Mouse (Mus musculus) intestine, postnatal 0 days (tissue): ENCODE measurements at regions not wholly inside any gene's neighbourhood (a gene's known extent, or its start where the extent isn't known, plus 50 kb on each side); places are given as distances from the start of the nearest gene placed in this dataset.
A peak's percentile ranks its signal among the peaks of the same experiment; 100 is the strongest.
"Not testable (repeated sequence)": the region's sequence is repeated elsewhere in the genome, so short reads cannot be mapped to it uniquely, and the experiment has no call there.

Experiments used
- ATAC-seq: fragments of 200-750 bp; cut with Nextera tagmentation; 2 replicates; pipeline ENCODE4 v1.8.0; 2017; ENCODE audit warnings: mild to moderate bottlenecking, moderate TSS enrichment, moderate library complexity
- H3K27ac ChIP-seq: fragments of 300-500 bp; sonication (generic); 2 replicates; pipeline ENCODE4 v1.5.1; 2014; ENCODE audit warnings: mild to moderate bottlenecking, low read depth, low read length, moderate library complexity
- H3K27me3 ChIP-seq: fragments of 300-500 bp; sonication (generic); replicated peaks from 2 replicates; pipeline ENCODE4 v1.6.1; 2014; ENCODE audit warnings: low read length, mixed read lengths; ENCODE audit not compliant: control insufficient read depth, insufficient read depth
- H3K36me3 ChIP-seq: fragments of 300-500 bp; sonication (generic); 2 replicates; pipeline ENCODE4 v1.6.1; 2014; ENCODE audit warnings: mild to moderate bottlenecking, moderate library complexity; ENCODE audit not compliant: control insufficient read depth, insufficient read depth
- H3K4me1 ChIP-seq: fragments of 300-500 bp; sonication (generic); replicated peaks from 2 replicates; pipeline ENCODE4 v1.6.1; 2014; ENCODE audit warnings: antibody characterized with exemption, low read length, mixed read lengths; ENCODE audit not compliant: control insufficient read depth, insufficient read depth
- H3K4me2 ChIP-seq: fragments of 300-500 bp; sonication (generic); replicated peaks from 2 replicates; pipeline ENCODE4 v1.6.1; 2014; ENCODE audit warnings: low read depth, mild to moderate bottlenecking, moderate library complexity
- H3K4me3 ChIP-seq: fragments of 300-500 bp; sonication (generic); 2 replicates; pipeline ENCODE4 v1.5.1; 2014; ENCODE audit warnings: low read depth, low read length
- H3K9ac ChIP-seq: fragments of 300-500 bp; sonication (generic); 2 replicates; pipeline ENCODE4 v1.6.1; 2014; ENCODE audit warnings: mild to moderate bottlenecking, low read depth, low read length
- H3K9me3 ChIP-seq: fragments of 300-500 bp; sonication (generic); 2 replicates; pipeline ENCODE4 v1.6.1; 2016; ENCODE audit warnings: mixed run types; ENCODE audit not compliant: control insufficient read depth
- CTCF ChIP-seq: sonication (generic); IDR thresholded peaks from 2 replicates; pipeline ENCODE4 v1.5.1; 2016; ENCODE audit warnings: low read depth, mild to moderate bottlenecking, control low read depth, antibody characterized with exemption, moderate library complexity
- WGBS: fragments of 180-500 bp; shearing (Covaris S2); extraction: QIAGEN DNeasy Blood & Tissue Kit; methylation state at CpG from one replicate; pipeline ENCODE4 v1.1.7; 2014; 5-methylcytosine and 5-hydroxymethylcytosine counted together

DNA sequence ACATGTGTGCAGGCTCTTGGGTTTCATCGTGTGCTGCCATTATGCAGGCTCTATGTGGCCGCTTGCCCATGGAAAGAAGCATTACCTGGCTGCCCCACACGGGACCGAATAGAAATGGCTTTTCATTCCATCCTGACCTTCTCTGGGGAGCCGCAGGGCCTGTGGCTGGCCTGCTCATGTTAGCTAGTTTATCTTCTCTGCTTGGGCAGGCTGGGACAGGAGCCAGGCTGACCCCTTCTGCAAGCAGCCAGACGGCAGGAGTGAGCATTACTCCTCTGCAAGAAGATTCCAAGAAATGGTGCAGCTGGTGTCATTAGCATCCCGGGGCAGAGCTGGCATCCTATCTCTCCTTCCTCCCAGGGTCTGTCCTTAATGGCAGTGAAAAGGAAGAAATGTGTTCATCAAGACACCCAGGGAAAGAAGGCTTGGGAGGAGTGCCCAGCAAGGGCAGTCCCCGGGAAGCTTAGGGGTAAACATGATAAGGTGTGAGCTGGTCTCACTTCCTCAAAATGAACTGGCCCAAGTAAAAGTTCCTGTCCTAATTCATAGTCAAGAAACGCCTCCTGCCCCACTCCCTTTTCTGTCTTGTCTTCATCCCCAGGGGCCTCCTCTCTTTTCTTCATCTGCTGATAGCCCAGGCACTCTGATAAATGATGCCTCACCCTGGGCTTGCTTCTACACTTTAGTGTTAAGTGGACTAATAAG is 178.9 kb upstream of the Myt1l start:
- Histone ChIP-seq H3K9me3 (no peaks in the 10 kb centered on the region), H3K4me3 (no peak overlapping the region), H3K4me2 (no peak overlapping the region), H3K9ac (no peak overlapping the region), H3K4me1 (no peaks in the 10 kb centered on the region), H3K27ac (no peak overlapping the region), H3K36me3 (no peaks in the 10 kb centered on the region), H3K27me3 (no peaks in the 10 kb centered on the region)
- TF ChIP-seq CTCF = no peak
- no peak for ATAC-seq
- WGBS = 57% methylated on average over 9 of the region's 9 CpGs

DNA sequence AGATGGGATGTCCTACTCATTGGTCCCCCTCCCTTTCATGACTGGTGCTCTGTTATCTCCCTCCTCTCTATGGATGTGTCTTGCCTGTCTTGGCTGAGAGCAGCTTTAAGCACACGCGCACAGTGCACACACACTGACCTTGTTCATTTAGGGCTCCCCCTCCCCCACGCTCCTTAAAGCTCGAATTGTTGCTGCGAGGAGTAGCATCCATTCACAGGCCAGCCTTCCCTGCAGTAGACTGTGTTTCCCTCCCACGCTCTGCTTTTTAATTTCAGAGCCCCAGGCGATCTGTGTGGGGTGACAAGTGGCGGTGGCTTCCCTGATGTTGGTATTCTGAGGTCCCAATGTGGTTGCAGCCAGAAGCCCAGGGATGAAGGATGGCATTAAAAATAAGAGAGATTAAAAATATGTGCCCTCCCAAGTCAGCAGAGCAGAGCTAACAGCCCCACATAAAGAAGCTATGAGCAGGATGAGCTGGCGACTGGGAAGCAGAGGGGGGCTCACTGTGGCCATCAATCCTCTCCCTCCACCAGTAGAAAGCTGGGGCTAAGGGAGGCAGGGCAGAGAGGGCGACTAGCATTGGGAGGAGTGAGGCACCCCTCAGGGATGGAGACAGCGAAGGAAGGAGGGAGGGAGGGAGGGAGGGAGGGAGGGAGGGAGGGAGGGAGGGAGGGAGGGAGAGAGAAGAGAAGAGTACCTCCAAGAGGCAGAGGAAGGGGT is 174.2 kb upstream of the Myt1l start:
- no peaks in the 10 kb centered on the region for H3K27me3 ChIP-seq
- no peak overlapping the region for H3K27ac ChIP-seq
- no peak overlapping the region for H3K4me2 ChIP-seq
- no peaks in the 10 kb centered on the region for H3K4me1 ChIP-seq
- no peak for TF ChIP-seq CTCF
- no peak for ATAC-seq
- H3K9me3 ChIP-seq = no peaks in the 10 kb centered on the region
- WGBS = 63% methylated on average over 10 of the region's 11 CpGs
- H3K4me3 ChIP-seq = no peak overlapping the region
- no peak overlapping the region for H3K9ac ChIP-seq
- no peaks in the 10 kb centered on the region for H3K36me3 ChIP-seq

DNA sequence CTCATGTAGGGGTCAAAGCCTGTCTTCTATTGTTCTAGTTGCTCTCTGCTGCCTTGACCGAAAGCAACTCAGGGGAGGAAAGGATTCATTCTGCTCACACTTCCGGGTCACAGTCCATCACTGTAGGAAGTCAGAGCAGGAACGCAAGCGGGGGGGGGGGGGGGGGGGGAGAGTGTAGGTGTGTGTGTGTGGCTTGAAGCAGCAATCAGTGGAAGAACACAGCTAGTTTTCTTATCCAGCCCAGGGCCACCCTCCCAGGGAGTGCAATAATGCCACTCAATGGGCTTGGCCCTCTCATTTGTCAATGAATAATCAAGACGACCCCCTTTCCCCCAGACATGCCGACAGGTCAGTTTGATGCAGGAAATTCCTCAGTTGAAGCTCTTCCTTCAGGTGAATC is 173.4 kb upstream of the Myt1l start:
- no peak overlapping the region for H3K27ac ChIP-seq
- H3K9me3 ChIP-seq = no peaks in the 10 kb centered on the region
- no peak overlapping the region for H3K4me3 ChIP-seq
- no peaks in the 10 kb centered on the region for H3K27me3 ChIP-seq
- H3K36me3 ChIP-seq = no peaks in the 10 kb centered on the region
- ATAC-seq = peak; percentile 38; the same call in 1 of the 2 replicates
- H3K4me2 ChIP-seq = peak overlapping the region; percentile 18; the same call in 1 of the 2 replicates
- H3K9ac ChIP-seq = no peak overlapping the region
- WGBS = 17% methylated on average over 6 of the region's 6 CpGs
- no peak for TF ChIP-seq CTCF
- H3K4me1 ChIP-seq = no peaks in the 10 kb centered on the region

DNA sequence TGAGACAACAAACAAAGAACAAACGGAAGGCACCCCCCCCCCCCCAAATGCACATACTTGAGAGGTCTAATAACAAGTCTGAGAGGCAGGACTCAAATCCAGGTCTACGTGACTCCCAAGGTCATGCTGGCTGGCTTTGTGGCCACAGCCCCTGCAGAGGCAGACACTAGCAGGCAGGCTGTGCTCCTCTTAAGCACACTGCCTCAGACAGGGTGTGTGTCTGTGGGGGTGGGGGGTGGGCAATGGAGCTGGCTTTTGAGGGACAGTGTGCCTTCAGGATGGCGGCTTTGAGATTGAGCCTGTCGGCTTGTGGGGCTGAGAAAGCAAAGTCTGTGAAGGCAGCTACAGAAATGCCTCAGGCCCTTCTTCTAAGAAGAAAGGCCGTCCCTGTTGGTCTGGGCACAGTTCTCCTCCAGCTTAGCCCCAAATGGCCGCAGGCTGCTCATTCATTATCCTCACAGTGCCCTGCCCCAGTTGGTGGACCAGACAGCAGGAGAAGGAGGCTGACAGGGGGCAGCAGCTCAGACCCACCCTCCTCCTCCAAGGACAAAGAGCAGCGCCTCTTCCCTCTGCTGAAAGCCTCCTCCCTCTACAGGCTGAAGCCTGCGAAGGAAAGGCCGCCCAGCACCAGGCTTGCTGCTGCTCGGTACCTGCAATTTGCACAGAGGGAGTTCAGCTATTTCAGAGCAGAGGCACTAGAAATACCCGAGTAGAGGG is 171.3 kb upstream of the Myt1l start:
- H3K9ac ChIP-seq = no peak overlapping the region
- no peak for ATAC-seq
- H3K27me3 ChIP-seq = no peaks in the 10 kb centered on the region
- H3K4me1 ChIP-seq = no peaks in the 10 kb centered on the region
- H3K4me2 ChIP-seq = no peak overlapping the region
- 38% methylated on average over 11 of the region's 11 CpGs for WGBS
- no peak overlapping the region for H3K27ac ChIP-seq
- no peaks in the 10 kb centered on the region for H3K36me3 ChIP-seq
- no peak overlapping the region for H3K4me3 ChIP-seq
- no peak for TF ChIP-seq CTCF
- H3K9me3 ChIP-seq = no peaks in the 10 kb centered on the region

DNA sequence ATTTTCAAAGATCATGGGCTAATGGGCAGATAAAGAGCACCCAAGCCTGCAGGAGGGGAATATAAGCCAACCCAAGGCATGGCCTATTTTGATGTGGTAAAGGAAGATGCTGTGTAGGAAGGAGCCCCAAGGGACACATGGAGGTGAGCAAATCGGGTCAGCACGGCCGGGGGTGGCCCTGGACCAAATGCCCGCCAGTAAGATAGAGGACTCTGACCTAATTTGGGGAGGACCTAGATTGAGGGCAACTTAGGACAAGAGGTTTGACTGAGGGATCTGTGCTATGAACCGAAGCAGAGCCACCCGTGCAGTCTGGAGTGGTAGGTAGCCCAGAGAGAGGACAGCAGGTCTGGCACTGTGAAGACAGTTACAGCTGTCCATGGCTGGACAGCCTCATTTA is 166.9 kb upstream of the Myt1l start:
- no peak for TF ChIP-seq CTCF
- Histone ChIP-seq H3K27me3 (no peaks in the 10 kb centered on the region), H3K4me2 (no peak overlapping the region), H3K9me3 (no peaks in the 10 kb centered on the region), H3K9ac (no peak overlapping the region), H3K27ac (no peak overlapping the region), H3K36me3 (no peaks in the 10 kb centered on the region), H3K4me3 (no peak overlapping the region), H3K4me1 (no peaks in the 10 kb centered on the region)
- WGBS = 88% methylated on average over 6 of the region's 6 CpGs
- no peak for ATAC-seq

DNA sequence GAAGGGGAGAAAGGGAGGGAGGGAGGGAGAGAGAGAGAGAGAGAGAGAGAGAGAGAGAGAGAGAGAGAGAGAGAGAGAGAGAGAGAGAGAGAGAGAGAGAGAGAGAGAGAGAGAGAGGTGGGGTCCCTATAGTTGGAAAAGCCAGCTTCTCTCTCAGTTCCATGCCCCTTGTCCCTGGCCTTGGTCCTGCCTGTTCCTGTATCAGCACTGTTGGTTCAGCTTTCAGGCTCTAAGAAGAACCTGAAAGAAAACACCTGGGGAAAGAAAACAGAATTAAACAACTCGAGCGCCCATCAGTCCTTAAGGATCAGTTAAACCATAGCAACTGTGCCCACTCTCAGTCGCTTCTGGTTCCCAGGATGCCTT is 160.5 kb upstream of the Myt1l start:
- not testable (repeated sequence) for H3K9ac ChIP-seq, H3K9me3 ChIP-seq, H3K27me3 ChIP-seq, H3K27ac ChIP-seq, H3K4me1 ChIP-seq, ATAC-seq, H3K4me3 ChIP-seq, H3K36me3 ChIP-seq
- 44% methylated on average over 3 of the region's 3 CpGs for WGBS
- peak overlapping the region; percentile 35 for H3K4me2 ChIP-seq
